Mouse (Mus musculus): ENCODE data around the gene D630045J12Rik. TPM values are rescaled to one million over a fixed set of nuclear protein-coding genes. Genes with fewer than 3 reads are reported as not detected.

The D630045J12Rik gene
- polyA plus RNA-seq, 1 experiment: 1.7 TPM

DNA sequence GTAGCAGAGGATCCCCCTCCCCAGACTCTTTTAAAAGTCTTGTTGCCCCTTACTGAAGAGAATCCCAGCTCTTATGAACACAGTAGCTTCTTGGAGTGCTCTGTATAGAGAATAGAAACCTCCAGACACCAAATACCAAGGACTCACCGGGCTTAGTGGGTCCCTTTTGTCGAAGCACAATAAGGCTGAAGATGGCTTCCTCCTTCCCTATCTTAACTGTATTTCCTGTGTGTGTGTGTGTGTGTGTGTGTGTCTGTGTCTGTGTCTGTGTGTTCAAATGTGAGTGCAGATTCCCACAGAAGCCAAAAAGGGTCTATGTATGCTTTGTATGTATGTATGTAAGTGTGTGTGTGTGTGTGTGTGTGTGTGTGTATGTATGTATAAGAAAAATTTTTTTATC, 93.3 kb downstream of the D630045J12Rik start:
- H3K79me3 ChIP-seq (ENCODE audit: low read depth): no peaks in the 10 kb centered on the region
- H3K27me3 ChIP-seq (ENCODE audit: control insufficient read depth, insufficient read depth, insufficient read length): no peaks in the 10 kb centered on the region
- H3K79me2 ChIP-seq (ENCODE audit: control insufficient read depth, insufficient read depth): no peaks in the 10 kb centered on the region
- H3K36me3 ChIP-seq (ENCODE audit: control insufficient read depth, insufficient read depth): no peaks in the 10 kb centered on the region
- no peak overlapping the region for H3ac ChIP-seq (ENCODE audit: control insufficient read depth, insufficient read length, low read depth)
- H3K4me3 ChIP-seq (ENCODE audit: insufficient read depth, poor library complexity, severe bottlenecking): no peak overlapping the region
- TF ChIP-seq MYOD1 (IDR thresholded peaks at IDR 0.05; ENCODE audit: control insufficient read depth, insufficient read length, low read depth) (no peak), USF1 (IDR thresholded peaks at IDR 0.05; ENCODE audit: low read depth) (no peak), MAX (IDR thresholded peaks at IDR 0.05) (no peak), FOSL1 (IDR thresholded peaks at IDR 0.05; ENCODE audit: insufficient read depth, low read length, poor library complexity, severe bottlenecking) (no peak), CTCF (IDR thresholded peaks at IDR 0.05; ENCODE audit: control insufficient read depth, insufficient read depth, insufficient read length) (no peak), CEBPB (IDR thresholded peaks at IDR 0.05; ENCODE audit: low read depth) (no peak), MYOG (IDR thresholded peaks at IDR 0.05; ENCODE audit: control insufficient read depth, extremely low read depth, insufficient read length) (no peak)

DNA sequence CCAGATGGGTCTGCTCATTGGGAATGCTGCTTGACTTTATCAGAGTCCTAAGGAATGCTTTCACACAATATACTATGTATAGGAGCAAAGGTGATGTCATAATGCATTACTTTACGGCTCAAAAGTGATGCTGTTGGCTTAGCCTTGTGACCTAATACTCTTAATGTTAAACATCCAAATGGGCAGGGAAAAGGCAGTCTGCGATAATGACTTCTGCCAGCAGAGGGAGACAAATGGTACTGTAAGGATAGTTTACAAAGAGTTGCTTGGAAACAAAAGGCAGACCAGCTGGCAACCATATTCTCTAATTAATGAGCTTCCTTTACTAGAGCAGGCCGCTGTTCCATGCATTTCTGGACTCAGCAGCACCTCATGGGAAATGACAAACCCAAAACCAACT, 93.7 kb downstream of the D630045J12Rik start:
- no peak for TF ChIP-seq MYOD1 (IDR thresholded peaks at IDR 0.05; ENCODE audit: control insufficient read depth, insufficient read length, low read depth)
- TF ChIP-seq CTCF (IDR thresholded peaks at IDR 0.05; ENCODE audit: control insufficient read depth, insufficient read depth, insufficient read length): peak; percentile 52
- TF ChIP-seq MYOG (IDR thresholded peaks at IDR 0.05; ENCODE audit: control insufficient read depth, extremely low read depth, insufficient read length): no peak
- no peaks in the 10 kb centered on the region for H3K36me3 ChIP-seq (ENCODE audit: control insufficient read depth, insufficient read depth)
- no peak overlapping the region for H3K4me3 ChIP-seq (ENCODE audit: insufficient read depth, poor library complexity, severe bottlenecking)
- no peaks in the 10 kb centered on the region for H3K79me3 ChIP-seq (ENCODE audit: low read depth)
- no peak overlapping the region for H3ac ChIP-seq (ENCODE audit: control insufficient read depth, insufficient read length, low read depth)
- H3K79me2 ChIP-seq (ENCODE audit: control insufficient read depth, insufficient read depth): no peaks in the 10 kb centered on the region
- H3K27me3 ChIP-seq (ENCODE audit: control insufficient read depth, insufficient read depth, insufficient read length): no peaks in the 10 kb centered on the region

GRCm38 (mm10) chr6:38159576-38159975, 94.2 kb downstream of the D630045J12Rik start:
- TF ChIP-seq MAX (IDR thresholded peaks at IDR 0.05) (no peak), MYOD1 (IDR thresholded peaks at IDR 0.05; ENCODE audit: control insufficient read depth, insufficient read length, low read depth) (no peak), CTCF (IDR thresholded peaks at IDR 0.05; ENCODE audit: control insufficient read depth, insufficient read depth, insufficient read length) (no peak), CEBPB (IDR thresholded peaks at IDR 0.05; ENCODE audit: low read depth) (no peak), MYOG (IDR thresholded peaks at IDR 0.05; ENCODE audit: control insufficient read depth, extremely low read depth, insufficient read length) (no peak), USF1 (IDR thresholded peaks at IDR 0.05; ENCODE audit: low read depth) (no peak), FOSL1 (IDR thresholded peaks at IDR 0.05; ENCODE audit: insufficient read depth, low read length, poor library complexity, severe bottlenecking) (no peak)
- Histone ChIP-seq H3K36me3 (ENCODE audit: control insufficient read depth, insufficient read depth) (no peaks in the 10 kb centered on the region), H3ac (ENCODE audit: control insufficient read depth, insufficient read length, low read depth) (no peak overlapping the region)

DNA sequence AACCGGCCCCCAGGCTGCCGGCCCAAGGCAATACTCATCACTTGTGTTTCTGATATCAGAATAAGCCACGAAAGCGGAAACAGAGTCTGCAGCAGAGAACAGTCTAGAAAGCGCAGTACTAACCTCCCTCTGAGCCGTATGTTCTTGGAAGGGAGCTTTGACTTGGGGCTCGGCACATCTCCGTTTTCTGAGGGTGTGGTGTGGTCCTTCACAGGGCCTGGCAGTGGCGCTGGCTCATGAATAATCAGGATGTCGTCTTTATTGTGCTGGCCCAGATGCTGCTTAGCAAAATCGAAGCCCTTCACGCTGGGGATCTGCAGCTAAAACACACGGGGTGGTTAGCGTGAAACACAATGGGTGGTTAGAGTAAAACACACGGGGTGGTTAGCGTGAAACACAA, 95.9 kb downstream of the D630045J12Rik start:
- TF ChIP-seq MAX (IDR thresholded peaks at IDR 0.05) (no peak), MYOD1 (IDR thresholded peaks at IDR 0.05; ENCODE audit: control insufficient read depth, insufficient read length, low read depth) (no peak), USF1 (IDR thresholded peaks at IDR 0.05; ENCODE audit: low read depth) (no peak), MYOG (IDR thresholded peaks at IDR 0.05; ENCODE audit: control insufficient read depth, extremely low read depth, insufficient read length) (no peak)
- H3ac ChIP-seq (ENCODE audit: control insufficient read depth, insufficient read length, low read depth): no peak overlapping the region
- H3K27me3 ChIP-seq (ENCODE audit: control insufficient read depth, insufficient read depth, insufficient read length): no peaks in the 10 kb centered on the region
- no peaks in the 10 kb centered on the region for H3K36me3 ChIP-seq (ENCODE audit: control insufficient read depth, insufficient read depth)
- H3K79me2 ChIP-seq (ENCODE audit: control insufficient read depth, insufficient read depth): no peaks in the 10 kb centered on the region
- no peak overlapping the region for H3K4me3 ChIP-seq (ENCODE audit: insufficient read depth, poor library complexity, severe bottlenecking)
- no peaks in the 10 kb centered on the region for H3K79me3 ChIP-seq (ENCODE audit: low read depth)

More at GRCm38 (mm10) chr6:38159576-38159975, 94.2 kb downstream of the D630045J12Rik start:
- Histone ChIP-seq H3K79me3 (ENCODE audit: low read depth) (no peaks in the 10 kb centered on the region), H3K79me2 (ENCODE audit: control insufficient read depth, insufficient read depth) (no peaks in the 10 kb centered on the region), H3K27me3 (ENCODE audit: control insufficient read depth, insufficient read depth, insufficient read length) (no peaks in the 10 kb centered on the region), H3K4me3 (ENCODE audit: insufficient read depth, poor library complexity, severe bottlenecking) (no peak overlapping the region)

DNA sequence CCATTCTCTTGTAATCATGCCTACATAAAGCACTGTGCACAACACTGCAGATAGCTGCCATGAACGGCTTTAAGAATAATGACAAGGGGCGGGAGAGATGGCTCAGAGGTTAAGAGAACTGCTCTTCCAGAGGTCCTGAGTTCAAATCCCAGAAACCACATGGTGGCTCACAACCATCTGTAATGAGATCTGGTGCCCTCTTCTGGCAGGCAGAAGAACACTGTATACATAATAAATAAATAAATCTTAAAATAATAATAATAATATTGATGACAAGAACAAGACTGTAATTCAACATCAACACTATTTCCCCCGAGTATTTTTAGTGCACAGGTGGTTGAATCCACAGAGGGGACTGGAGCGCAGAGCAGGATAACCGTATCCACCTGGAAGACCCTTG, 97.6 kb downstream of the D630045J12Rik start:
- Histone ChIP-seq H3ac (ENCODE audit: control insufficient read depth, insufficient read length, low read depth) (no peak overlapping the region), H3K79me2 (ENCODE audit: control insufficient read depth, insufficient read depth) (no peaks in the 10 kb centered on the region), H3K36me3 (ENCODE audit: control insufficient read depth, insufficient read depth) (no peaks in the 10 kb centered on the region), H3K4me3 (ENCODE audit: insufficient read depth, poor library complexity, severe bottlenecking) (no peak overlapping the region), H3K79me3 (ENCODE audit: low read depth) (no peaks in the 10 kb centered on the region), H3K27me3 (ENCODE audit: control insufficient read depth, insufficient read depth, insufficient read length) (no peaks in the 10 kb centered on the region)
- TF ChIP-seq MYOD1 (IDR thresholded peaks at IDR 0.05; ENCODE audit: control insufficient read depth, insufficient read length, low read depth): no peak
- TF ChIP-seq MYOG (IDR thresholded peaks at IDR 0.05; ENCODE audit: control insufficient read depth, extremely low read depth, insufficient read length): no peak
- no peak for TF ChIP-seq FOSL1 (IDR thresholded peaks at IDR 0.05; ENCODE audit: insufficient read depth, low read length, poor library complexity, severe bottlenecking)
- no peak for TF ChIP-seq CEBPB (IDR thresholded peaks at IDR 0.05; ENCODE audit: low read depth)
- TF ChIP-seq USF1 (IDR thresholded peaks at IDR 0.05; ENCODE audit: low read depth): no peak
- no peak for TF ChIP-seq MAX (IDR thresholded peaks at IDR 0.05)
- no peak for TF ChIP-seq CTCF (IDR thresholded peaks at IDR 0.05; ENCODE audit: control insufficient read depth, insufficient read depth, insufficient read length)

- Histone ChIP-seq H3ac (ENCODE audit: control insufficient read depth, insufficient read length, low read depth) (no peak overlapping the region), H3K79me2 (ENCODE audit: control insufficient read depth, insufficient read depth) (no peaks in the 10 kb centered on the region), H3K36me3 (ENCODE audit: control insufficient read depth, insufficient read depth) (no peaks in the 10 kb centered on the region), H3K4me3 (ENCODE audit: insufficient read depth, poor library complexity, severe bottlenecking) (no peak overlapping the region), H3K79me3 (ENCODE audit: low read depth) (no peaks in the 10 kb centered on the region), H3K27me3 (ENCODE audit: control insufficient read depth, insufficient read depth, insufficient read length) (no peaks in the 10 kb centered on the region)
- TF ChIP-seq MYOG (IDR thresholded peaks at IDR 0.05; ENCODE audit: control insufficient read depth, extremely low read depth, insufficient read length): no peak
- TF ChIP-seq MYOD1 (IDR thresholded peaks at IDR 0.05; ENCODE audit: control insufficient read depth, insufficient read length, low read depth): no peak
- no peak for TF ChIP-seq CTCF (IDR thresholded peaks at IDR 0.05; ENCODE audit: control insufficient read depth, insufficient read depth, insufficient read length)
- no peak for TF ChIP-seq USF1 (IDR thresholded peaks at IDR 0.05; ENCODE audit: low read depth)
- no peak for TF ChIP-seq FOSL1 (IDR thresholded peaks at IDR 0.05; ENCODE audit: insufficient read depth, low read length, poor library complexity, severe bottlenecking)
- no peak for TF ChIP-seq CEBPB (IDR thresholded peaks at IDR 0.05; ENCODE audit: low read depth)
- TF ChIP-seq MAX (IDR thresholded peaks at IDR 0.05): no peak
Observed at GRCm38 (mm10) chr6:38152305-38152704, 101.5 kb downstream of the D630045J12Rik start.
